Mouse (Mus musculus) forebrain, postnatal 0 days (tissue): Measurements from ENCODE around the gene Gstp2. TPM values are rescaled to one million over a fixed set of nuclear protein-coding genes. Genes with fewer than 3 reads are reported as not detected.
A peak's percentile ranks its signal among the peaks of the same experiment; 100 is the strongest.

Experiments used
- ATAC-seq: fragments of 200-750 bp; cut with Nextera tagmentation; 2 replicates; pipeline ENCODE4 v1.8.0; 2017; ENCODE audit warnings: mild to moderate bottlenecking, moderate library complexity
- DNase-seq: peaks from one replicate; pipeline ENCODE4 v3.0.0-alpha.2; 2015
- H3K27ac ChIP-seq: fragments of 300-500 bp; sonication (generic); 2 replicates; pipeline ENCODE4 v1.5.1; 2014; ENCODE audit warnings: low read depth, mild to moderate bottlenecking, antibody characterized with exemption, low read length, moderate library complexity, mixed read lengths
- H3K27me3 ChIP-seq: fragments of 300-500 bp; sonication (generic); 2 replicates; pipeline ENCODE4 v1.6.1; 2014; ENCODE audit warnings: mild to moderate bottlenecking, low read length, mixed read lengths; ENCODE audit not compliant: insufficient read depth
- H3K36me3 ChIP-seq: fragments of 300-500 bp; sonication (generic); 2 replicates; pipeline ENCODE4 v1.6.1; 2014; ENCODE audit warnings: mild to moderate bottlenecking, moderate library complexity; ENCODE audit not compliant: insufficient read depth
- H3K4me1 ChIP-seq: fragments of 300-500 bp; sonication (generic); 2 replicates; pipeline ENCODE4 v1.6.1; 2014; ENCODE audit warnings: antibody characterized with exemption; ENCODE audit not compliant: insufficient read depth
- H3K4me2 ChIP-seq: fragments of 300-500 bp; sonication (generic); 2 replicates; pipeline ENCODE4 v1.6.1; 2014; ENCODE audit warnings: low read depth, mild to moderate bottlenecking, moderate library complexity
- H3K4me3 ChIP-seq: fragments of 300-500 bp; sonication (generic); 2 replicates; pipeline ENCODE4 v1.5.1; 2014; ENCODE audit warnings: low read depth, low read length, mixed read lengths
- H3K9ac ChIP-seq: fragments of 300-500 bp; sonication (generic); 2 replicates; pipeline ENCODE4 v1.6.1; 2014; ENCODE audit warnings: mild to moderate bottlenecking
- H3K9me3 ChIP-seq: fragments of 300-500 bp; sonication (generic); 2 replicates; pipeline ENCODE4 v1.6.1; 2016; ENCODE audit warnings: low read length
- CTCF ChIP-seq: sonication (generic); IDR thresholded peaks from 2 replicates; pipeline ENCODE4 v1.5.1; 2016; ENCODE audit warnings: antibody characterized with exemption, control low read depth, low read depth
- WGBS: fragments of 180-500 bp; shearing (Covaris S2); extraction: QIAGEN DNeasy Blood & Tissue Kit; methylation state at CpG from one replicate; pipeline ENCODE4 v1.1.7; 2014; 5-methylcytosine and 5-hydroxymethylcytosine counted together
- polyA plus RNA-seq: library from polyadenylated mRNA; unstranded; fragments of >200 nt; fragmentation: Nextera tagmentation; extraction: Ambion mirVana; gene quantifications from 2 replicates; pipeline ENCODE4 v1.2.1, GENCODE M21; 2015
- total RNA-seq: library from RNA; depleted of rRNA; stranded (reverse); fragments of >200 nt; gene quantifications from 2 replicates; pipeline ENCODE4 v1.2.3, GENCODE M21; 2014; rRNA removed

Gstp2 gene
- total RNA-seq (2.7 TPM in 1 of 2 replicates, not detected in the other), polyA plus RNA-seq (0.54 and 2.5 TPM in 2 replicates)

DNA sequence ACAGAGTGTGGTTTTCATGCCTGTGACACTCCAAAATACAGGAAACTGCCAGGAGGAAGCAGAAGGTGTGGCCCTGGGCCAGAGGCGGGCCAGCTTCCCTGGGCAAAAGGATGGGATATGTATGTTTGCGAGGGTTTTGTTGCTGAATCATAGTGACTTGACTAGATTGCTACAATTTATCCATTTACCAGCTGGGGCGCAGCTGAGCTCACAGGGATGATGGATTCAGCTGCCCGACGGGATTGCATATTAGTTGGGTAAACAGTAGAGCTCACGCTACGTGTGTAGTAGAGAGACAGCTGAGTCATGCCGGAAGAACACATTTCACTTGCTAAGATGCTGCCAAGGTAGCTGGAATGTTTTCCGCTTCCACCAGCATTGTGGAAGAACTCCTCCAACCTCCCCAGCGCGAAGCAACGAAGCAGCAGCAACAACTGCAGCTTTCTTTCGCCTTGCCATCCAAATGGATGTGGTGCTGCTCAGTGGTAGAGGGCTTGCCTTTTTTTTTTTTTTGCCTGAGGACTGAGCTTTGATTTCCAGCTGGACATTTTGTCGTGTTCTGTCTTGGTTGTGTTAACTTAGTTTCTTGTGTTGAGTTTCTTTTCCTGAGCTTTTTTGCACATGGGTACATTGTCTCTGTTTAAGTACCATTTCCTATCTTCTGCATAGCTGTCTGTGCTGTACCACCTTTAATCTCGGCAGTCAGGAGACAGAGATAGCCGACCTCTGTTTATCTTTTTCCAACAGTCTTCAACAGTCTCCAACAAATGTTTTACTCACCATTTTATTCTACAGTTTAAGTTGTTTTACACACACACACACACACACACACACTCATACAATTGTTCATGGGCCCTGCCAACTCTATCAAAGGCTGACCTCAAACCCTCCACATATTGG is at the start of gene Gstp2:
Gstp2 (minus strand) TSS at position 58 of the 900 bp plus-strand sequence.
- no peaks in the 10 kb centered on the region for H3K9me3 ChIP-seq
- ATAC-seq (peak; percentile 86), DNase-seq (peak; percentile 78)
- peak within 1 kb of the TSS; percentile 29 for H3K4me2 ChIP-seq
- no peak within 1 kb of the TSS for H3K4me3 ChIP-seq
- no peaks in the 10 kb centered on the region for H3K36me3 ChIP-seq
- H3K9ac ChIP-seq: no peak within 1 kb of the TSS
- peak; percentile 63 for TF ChIP-seq CTCF
- H3K4me1 ChIP-seq: no peaks in the 10 kb centered on the region
- no peak within 1 kb of the TSS for H3K27ac ChIP-seq
- no peaks in the 10 kb centered on the region for H3K27me3 ChIP-seq
- whole genome bisulfite sequencing: 41% methylated on average over 16 of the region's 16 CpGs

- Histone ChIP-seq H3K27me3 (no peaks in the 10 kb centered on the region), H3K4me3 (no peak overlapping the region), H3K9ac (no peak overlapping the region), H3K4me2 (no peak overlapping the region), H3K36me3 (no peaks in the 10 kb centered on the region), H3K4me1 (0 out of 2 replicates have a peak, but pooled peaks cover 5% of the 10 kb centered on the region), H3K27ac (no peak overlapping the region), H3K9me3 (no peaks in the 10 kb centered on the region)
- ATAC-seq (no peak), DNase-seq (no peak)
- WGBS: 85% methylated on average over 5 of the region's 5 CpGs
- no peak for TF ChIP-seq CTCF
These were observed 49.0 kb upstream of the Gstp2 start for GRCm38 (mm10) chr19:4094774-4095303.

- Histone ChIP-seq H3K4me1 (0 out of 2 replicates have a peak, but pooled peaks cover 5% of the 10 kb centered on the region), H3K9ac (no peak overlapping the region), H3K36me3 (no peaks in the 10 kb centered on the region), H3K27me3 (no peaks in the 10 kb centered on the region), H3K27ac (no peak overlapping the region), H3K9me3 (no peaks in the 10 kb centered on the region), H3K4me2 (no peak overlapping the region), H3K4me3 (no peak overlapping the region)
- 85% methylated on average over 3 of the region's 3 CpGs for WGBS
- DNase-seq (no peak), ATAC-seq (no peak)
- no peak for TF ChIP-seq CTCF
These were observed 48.5 kb upstream of the Gstp2 start for GRCm38 (mm10) chr19:4094348-4094747.

GRCm38 (mm10) chr19:4093772-4094171 is 47.9 kb upstream of the Gstp2 start:
- H3K4me1 ChIP-seq: 0 out of 2 replicates have a peak, but pooled peaks cover 5% of the 10 kb centered on the region

GRCm38 (mm10) chr19:4092750-4093149 is 46.9 kb upstream of the Gstp2 start:
- no peak for TF ChIP-seq CTCF
- H3K27ac ChIP-seq: no peak overlapping the region
- 85% methylated on average over 3 of the region's 3 CpGs for WGBS
- H3K9me3 ChIP-seq: no peaks in the 10 kb centered on the region
- 0 out of 2 replicates have a peak, but pooled peaks cover 5% of the 10 kb centered on the region for H3K4me1 ChIP-seq
- H3K4me3 ChIP-seq: no peak overlapping the region
- ATAC-seq: no peak
- DNase-seq: no peak
- no peaks in the 10 kb centered on the region for H3K27me3 ChIP-seq
- H3K4me2 ChIP-seq: no peak overlapping the region
- H3K36me3 ChIP-seq: no peaks in the 10 kb centered on the region
- H3K9ac ChIP-seq: no peak overlapping the region

More at GRCm38 (mm10) chr19:4093772-4094171, 47.9 kb upstream of the Gstp2 start:
- H3K27me3 ChIP-seq: no peaks in the 10 kb centered on the region
- no peak overlapping the region for H3K9ac ChIP-seq
- no peaks in the 10 kb centered on the region for H3K36me3 ChIP-seq
- no peak for TF ChIP-seq CTCF
- ATAC-seq: no peak
- H3K4me2 ChIP-seq: no peak overlapping the region
- no peak overlapping the region for H3K27ac ChIP-seq
- no peak overlapping the region for H3K4me3 ChIP-seq
- 71% methylated on average over 7 of the region's 7 CpGs for WGBS
- no peaks in the 10 kb centered on the region for H3K9me3 ChIP-seq
- no peak for DNase-seq

GRCm38 (mm10) chr19:4091383-4091782 is 45.6 kb upstream of the Gstp2 start:
- Histone ChIP-seq H3K27me3 (no peaks in the 10 kb centered on the region), H3K4me3 (no peak overlapping the region), H3K4me2 (no peak overlapping the region), H3K9ac (no peak overlapping the region), H3K9me3 (no peaks in the 10 kb centered on the region), H3K27ac (no peak overlapping the region), H3K4me1 (0 out of 2 replicates have a peak, but pooled peaks cover 5% of the 10 kb centered on the region), H3K36me3 (no peaks in the 10 kb centered on the region)
- DNase-seq (no peak), ATAC-seq (no peak)
- WGBS: 75% methylated on average over 2 of the region's 2 CpGs
- TF ChIP-seq CTCF: no peak

DNA sequence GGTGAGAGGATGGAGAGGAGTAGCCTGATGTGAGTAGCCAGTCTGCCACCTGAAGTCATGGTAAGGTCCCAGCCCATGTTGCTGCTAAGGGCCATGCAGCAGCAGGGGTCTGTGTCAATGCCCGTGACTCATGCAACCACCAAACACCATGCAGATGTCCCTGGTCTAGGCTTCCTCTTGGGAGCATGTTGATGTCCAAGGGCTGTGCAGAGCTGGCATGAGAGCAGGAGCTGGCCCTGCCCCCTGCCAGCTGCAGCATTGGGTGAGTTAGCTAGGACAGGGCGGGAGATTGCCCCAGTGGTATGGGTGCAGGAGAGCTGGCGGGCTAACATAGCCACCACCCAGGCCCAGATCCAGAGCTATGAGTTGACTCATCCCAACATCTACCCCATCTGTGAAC is 44.6 kb upstream of the Gstp2 start:
- Histone ChIP-seq H3K4me3 (no peak overlapping the region), H3K36me3 (no peaks in the 10 kb centered on the region), H3K4me2 (no peak overlapping the region), H3K9me3 (no peaks in the 10 kb centered on the region), H3K27me3 (no peaks in the 10 kb centered on the region), H3K4me1 (no peaks in the 10 kb centered on the region), H3K27ac (no peak overlapping the region), H3K9ac (no peak overlapping the region)
- ATAC-seq (no peak), DNase-seq (no peak)
- 89% methylated on average over 3 of the region's 3 CpGs for WGBS
- TF ChIP-seq CTCF: no peak
